Mouse (Mus musculus) olfactory bulb, adult 2 months (tissue): ENCODE measurements at regions not wholly inside any gene's neighbourhood (a gene's known extent, or its start where the extent isn't known, plus 50 kb on each side); places are given as distances from the start of the nearest gene placed in this dataset.

Experiments used
- H3K27ac ChIP-seq: fragments of 200-500 bp; 2 replicates; pipeline ENCODE4 v1.5.1; 2012; ENCODE audit warnings: low read depth, low read length; ENCODE audit not compliant: insufficient read depth
- H3K4me1 ChIP-seq: fragments of 200-500 bp; 2 replicates; pipeline ENCODE4 v1.6.1; 2012; ENCODE audit warnings: low read length; ENCODE audit not compliant: control insufficient read depth, insufficient read depth
- H3K4me3 ChIP-seq: fragments of 200-500 bp; 2 replicates; pipeline ENCODE4 v1.5.1; 2012; ENCODE audit warnings: mild to moderate bottlenecking, low read depth, low read length, moderate library complexity; ENCODE audit not compliant: insufficient read depth
- CTCF ChIP-seq: fragments of 200-500 bp; IDR thresholded peaks from 2 replicates; pipeline ENCODE4 v1.5.1; 2012; ENCODE audit warnings: low read depth, mild to moderate bottlenecking, low read length, moderate library complexity; ENCODE audit not compliant: insufficient read depth
- POLR2A ChIP-seq: fragments of 200-500 bp; IDR thresholded peaks from 2 replicates; pipeline ENCODE4 v1.6.1; 2012; ENCODE audit warnings: mild to moderate bottlenecking, low read depth, low read length, moderate library complexity; ENCODE audit not compliant: insufficient read depth
- WGBS: fragments of 180-500 bp; shearing (Covaris S2); methylation state at CpG from one replicate; pipeline ENCODE4 v1.1.7; 2018; 5-methylcytosine and 5-hydroxymethylcytosine counted together

GRCm38 (mm10) chr10:17512487-17512886 is 210.5 kb upstream of the Cited2 start:
- no peak for TF ChIP-seq CTCF
- TF ChIP-seq POLR2A, result no peak
- H3K27ac ChIP-seq, result no peak overlapping the region
- no peak overlapping the region for H3K4me3 ChIP-seq
- peaks cover 2% of the 10 kb centered on the region; the same call in 1 of the 2 replicates for H3K4me1 ChIP-seq
- WGBS, result 47% methylated on average over 3 of the region's 3 CpGs

GRCm38 (mm10) chr10:17513756-17514155 is 209.3 kb upstream of the Cited2 start:
- Histone ChIP-seq H3K27ac (no peak overlapping the region), H3K4me3 (no peak overlapping the region), H3K4me1 (peaks cover 2% of the 10 kb centered on the region; the same call in 1 of the 2 replicates)
- 85% methylated on average over 6 of the region's 6 CpGs for WGBS
- TF ChIP-seq CTCF (no peak), POLR2A (no peak)

GRCm38 (mm10) chr10:17516068-17516467 is 206.9 kb upstream of the Cited2 start:
- no peak overlapping the region for H3K4me3 ChIP-seq
- H3K4me1 ChIP-seq, result peaks cover 2% of the 10 kb centered on the region; the same call in 1 of the 2 replicates
- H3K27ac ChIP-seq, result no peak overlapping the region
- no peak for TF ChIP-seq CTCF
- no peak for TF ChIP-seq POLR2A
- WGBS, result 97% methylated on average over 2 of the region's 2 CpGs

- H3K4me3 ChIP-seq, result no peak overlapping the region
- TF ChIP-seq CTCF (no peak), POLR2A (no peak)
- H3K27ac ChIP-seq, result peak overlapping the region; percentile 69
- H3K4me1 ChIP-seq, result no peaks in the 10 kb centered on the region
- WGBS, result 47% methylated on average over 9 of the region's 9 CpGs
Observed at GRCm38 (mm10) chr10:17518423-17519175, 204.4 kb upstream of the Cited2 start.

GRCm38 (mm10) chr10:17522026-17522541 is 200.9 kb upstream of the Cited2 start:
- no peaks in the 10 kb centered on the region for H3K4me1 ChIP-seq
- no peak overlapping the region for H3K27ac ChIP-seq
- no peak overlapping the region for H3K4me3 ChIP-seq
- WGBS, result 23% methylated on average over 5 of the region's 5 CpGs
- TF ChIP-seq CTCF, result no peak
- no peak for TF ChIP-seq POLR2A

GRCm38 (mm10) chr10:17523558-17524328 is 199.3 kb upstream of the Cited2 start:
- Histone ChIP-seq H3K4me3 (no peak overlapping the region), H3K27ac (no peak overlapping the region), H3K4me1 (peaks cover 2% of the 10 kb centered on the region; the same call in 1 of the 2 replicates)
- TF ChIP-seq CTCF (no peak), POLR2A (no peak)
- 70% methylated on average over 6 of the region's 6 CpGs for WGBS

GRCm38 (mm10) chr10:17527151-17527737 is 195.8 kb upstream of the Cited2 start:
- Histone ChIP-seq H3K4me1 (peaks cover 2% of the 10 kb centered on the region; the same call in 1 of the 2 replicates), H3K4me3 (no peak overlapping the region), H3K27ac (no peak overlapping the region)
- TF ChIP-seq POLR2A (no peak), CTCF (no peak)
- 74% methylated on average over 4 of the region's 4 CpGs for WGBS

- Histone ChIP-seq H3K4me3 (no peak overlapping the region), H3K27ac (no peak overlapping the region), H3K4me1 (peaks cover 2% of the 10 kb centered on the region; the same call in 1 of the 2 replicates)
- 47% methylated on average over 2 of the region's 2 CpGs for WGBS
- TF ChIP-seq CTCF (no peak), POLR2A (no peak)
Observed at GRCm38 (mm10) chr10:17528116-17528515, 194.9 kb upstream of the Cited2 start.
